Mouse (Mus musculus): ENCODE results near the gene Gm10322.

- TF ChIP-seq CTCF (IDR thresholded peaks at IDR 0.05; ENCODE audit: low read depth) (no peak), EP300 (IDR thresholded peaks at IDR 0.05; ENCODE audit: low read depth) (no peak)
Observed at GRCm38 (mm10) chr10:59646821-59647378, 31.0 kb downstream of the Gm10322 start.

All from liver, postnatal 0 days (tissue).